Mouse (Mus musculus) megakaryocyte, embryonic 14.5 days (primary cell): ENCODE data around the gene Ccl22. TPM values are rescaled to one million over a fixed set of nuclear protein-coding genes. Genes with fewer than 3 reads are reported as not detected.

Experiments
- H3K27me3 ChIP-seq: replicated peaks from 2 replicates; pipeline ENCODE3; 2012; ENCODE audit warnings: inconsistent platforms
- H3K36me3 ChIP-seq: replicated peaks from 2 replicates; pipeline ENCODE3; 2012; ENCODE audit warnings: low read length, inconsistent platforms, mixed read lengths
- H3K4me1 ChIP-seq: 2 replicates; pipeline ENCODE4 v1.6.1; 2012; ENCODE audit warnings: inconsistent platforms
- H3K4me3 ChIP-seq: replicated peaks from 2 replicates; pipeline ENCODE3; 2012; ENCODE audit warnings: moderate library complexity, mild to moderate bottlenecking, inconsistent platforms
- H3K9me3 ChIP-seq: 2 replicates; pipeline ENCODE4 v1.6.1; 2012; ENCODE audit warnings: inconsistent platforms
- FLI1 ChIP-seq: IDR thresholded peaks from 2 replicates; pipeline ENCODE4 v1.6.1; 2012; ENCODE audit warnings: low read length, inconsistent platforms, mixed read lengths
- GATA1 ChIP-seq: IDR thresholded peaks from 3 replicates; pipeline ENCODE4 v1.6.1; 2012; ENCODE audit warnings: mixed read lengths, low read length, inconsistent platforms, borderline replicate concordance
- polyA plus RNA-seq: library from polyadenylated mRNA; stranded (reverse); fragments of >175 nt; gene quantifications from 2 replicates; pipeline ENCODE4 v1.2.3, GENCODE M21; 2012; ENCODE audit warnings: low replicate concordance; ENCODE audit not compliant: insufficient read depth

The Ccl22 gene
- polyA plus RNA-seq, 1 experiment: 0.30 TPM

GRCm38 (mm10) chr8:94749942-94750341 lies 4.6 kb downstream of the Ccl22 start:
- H3K9me3 ChIP-seq: peaks cover 13% of the 10 kb centered on the region
- H3K4me1 ChIP-seq: peaks cover 24% of the 10 kb centered on the region
- peaks cover 63% of the 10 kb centered on the region for H3K27me3 ChIP-seq
- H3K4me3 ChIP-seq: no peak overlapping the region
- TF ChIP-seq FLI1 (no peak), GATA1 (no peak)
- no peaks in the 10 kb centered on the region for H3K36me3 ChIP-seq

DNA sequence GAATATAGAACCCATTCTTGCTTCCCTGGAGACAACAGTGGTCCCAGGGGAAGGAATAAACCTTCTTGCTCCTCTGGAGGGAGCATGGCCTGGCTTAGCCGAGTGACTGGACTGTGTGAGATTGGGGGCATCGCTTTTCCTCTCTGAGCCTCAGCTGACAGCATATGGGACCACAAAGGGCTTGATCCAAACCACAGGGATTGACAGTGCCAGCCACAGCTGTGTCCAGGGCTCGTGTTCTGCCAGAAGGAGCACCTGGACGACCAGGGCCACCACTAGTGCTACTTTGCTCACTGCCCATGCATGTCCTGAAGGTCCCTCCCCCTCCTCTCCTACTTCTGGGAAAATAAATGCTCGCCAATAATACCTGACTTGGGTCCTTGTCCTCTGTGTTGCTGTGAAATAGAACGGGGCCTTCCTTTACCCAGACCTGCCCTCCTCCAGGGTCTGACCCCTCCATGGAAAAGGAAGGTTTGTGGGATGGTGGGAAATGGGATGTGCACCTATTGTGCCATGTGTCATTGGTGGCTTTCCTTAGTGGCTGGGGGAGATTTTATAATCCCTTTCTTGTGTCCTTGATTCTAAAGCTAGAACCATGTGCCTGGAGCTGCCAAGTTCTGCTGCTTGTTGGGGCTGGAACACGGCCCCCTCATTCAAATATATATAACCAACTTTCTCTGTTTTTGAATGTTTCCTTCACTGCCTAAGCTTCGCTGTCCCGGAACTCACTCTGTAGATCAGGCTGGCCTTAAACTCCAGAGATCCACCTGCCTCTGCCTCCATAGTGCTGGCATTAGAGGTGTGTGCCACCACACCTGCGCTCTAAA lies 5.8 kb downstream of the Ccl22 start:
- H3K9me3 ChIP-seq: peaks cover 13% of the 10 kb centered on the region
- H3K4me1 ChIP-seq: peaks cover 17% of the 10 kb centered on the region
- H3K4me3 ChIP-seq: no peak overlapping the region
- TF ChIP-seq FLI1 (no peak), GATA1 (no peak)
- no peaks in the 10 kb centered on the region for H3K36me3 ChIP-seq
- peaks cover 56% of the 10 kb centered on the region for H3K27me3 ChIP-seq

DNA sequence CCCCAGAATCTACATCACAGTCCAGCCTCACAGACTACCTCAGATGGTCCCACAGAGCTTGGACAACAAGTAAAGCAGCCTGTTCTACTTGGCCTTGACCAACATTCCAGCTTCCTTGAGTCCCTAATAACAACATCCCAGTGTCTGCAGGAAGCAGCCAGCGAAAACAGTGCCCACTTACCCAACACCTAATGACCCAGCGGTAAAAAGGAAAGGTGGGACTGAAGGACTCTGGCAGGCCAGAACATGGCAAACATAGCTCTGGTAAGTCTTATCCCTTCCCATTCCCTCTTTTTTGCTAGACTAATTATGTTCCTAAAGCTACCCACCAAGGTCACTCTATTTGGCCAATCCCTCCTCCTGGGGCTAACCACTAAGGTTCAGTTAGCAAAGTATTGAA lies 8.6 kb downstream of the Ccl22 start:
- peaks cover 33% of the 10 kb centered on the region for H3K27me3 ChIP-seq
- H3K4me1 ChIP-seq: peaks cover 13% of the 10 kb centered on the region
- TF ChIP-seq GATA1 (no peak), FLI1 (no peak)
- H3K4me3 ChIP-seq: no peak overlapping the region
- H3K36me3 ChIP-seq: no peaks in the 10 kb centered on the region
- peaks cover 13% of the 10 kb centered on the region for H3K9me3 ChIP-seq

GRCm38 (mm10) chr8:94754486-94754885 lies 9.1 kb downstream of the Ccl22 start:
- peaks cover 13% of the 10 kb centered on the region for H3K4me1 ChIP-seq
- peaks cover 33% of the 10 kb centered on the region for H3K27me3 ChIP-seq
- TF ChIP-seq GATA1 (no peak), FLI1 (no peak)
- H3K9me3 ChIP-seq: peaks cover 13% of the 10 kb centered on the region
- no peak overlapping the region for H3K4me3 ChIP-seq
- no peaks in the 10 kb centered on the region for H3K36me3 ChIP-seq

DNA sequence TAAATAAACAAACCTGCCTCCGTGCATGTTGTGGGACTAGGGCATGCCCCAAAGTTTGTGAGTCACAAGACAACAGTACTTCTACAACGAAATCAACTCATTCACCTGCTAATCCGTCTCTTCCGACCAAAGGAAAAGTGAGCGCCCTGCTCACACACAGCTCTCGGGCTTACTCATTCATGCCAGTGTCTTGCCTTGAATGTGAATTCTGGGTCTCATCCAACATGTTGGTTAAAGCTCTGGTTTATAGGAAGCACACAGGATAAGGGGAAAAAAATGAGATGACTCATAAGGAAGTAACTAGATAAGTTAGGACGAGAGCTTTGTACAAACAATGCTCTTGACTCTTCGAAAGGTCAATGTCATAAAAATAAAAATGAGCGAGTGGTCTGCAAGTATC lies 21.6 kb downstream of the Ccl22 start:
- H3K4me1 ChIP-seq: peaks cover 39% of the 10 kb centered on the region
- H3K27me3 ChIP-seq: peaks cover 45% of the 10 kb centered on the region
- no peak for TF ChIP-seq GATA1
- TF ChIP-seq FLI1: no peak
- 0 out of 2 replicates have a peak, but pooled peaks cover 5% of the 10 kb centered on the region for H3K9me3 ChIP-seq
- no peak overlapping the region for H3K4me3 ChIP-seq
- H3K36me3 ChIP-seq: no peaks in the 10 kb centered on the region

DNA sequence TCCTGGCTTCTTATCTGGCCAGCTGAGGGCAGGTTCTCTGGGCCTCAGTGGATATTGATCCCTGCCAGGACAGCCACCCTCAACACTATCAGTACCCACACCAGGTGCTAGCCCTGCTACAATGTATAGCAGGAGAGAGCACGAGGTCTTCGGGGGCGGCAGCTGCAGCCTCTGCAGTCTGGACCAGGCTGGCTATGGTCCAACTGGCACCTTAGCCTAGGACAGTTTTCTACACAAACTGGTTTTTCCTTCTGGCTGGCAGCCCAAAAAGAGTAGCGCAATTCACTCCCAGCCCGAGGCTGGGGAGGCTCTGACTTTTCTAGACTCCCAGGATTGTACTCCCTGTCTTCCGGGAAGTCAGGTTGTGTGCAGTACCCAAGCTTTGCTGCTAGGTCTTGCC lies 25.6 kb downstream of the Ccl22 start:
- no peak for TF ChIP-seq GATA1
- peaks cover 82% of the 10 kb centered on the region for H3K27me3 ChIP-seq
- H3K4me3 ChIP-seq: no peak overlapping the region
- H3K4me1 ChIP-seq: peaks cover 46% of the 10 kb centered on the region
- no peaks in the 10 kb centered on the region for H3K36me3 ChIP-seq
- 0 out of 2 replicates have a peak, but pooled peaks cover 5% of the 10 kb centered on the region for H3K9me3 ChIP-seq

DNA sequence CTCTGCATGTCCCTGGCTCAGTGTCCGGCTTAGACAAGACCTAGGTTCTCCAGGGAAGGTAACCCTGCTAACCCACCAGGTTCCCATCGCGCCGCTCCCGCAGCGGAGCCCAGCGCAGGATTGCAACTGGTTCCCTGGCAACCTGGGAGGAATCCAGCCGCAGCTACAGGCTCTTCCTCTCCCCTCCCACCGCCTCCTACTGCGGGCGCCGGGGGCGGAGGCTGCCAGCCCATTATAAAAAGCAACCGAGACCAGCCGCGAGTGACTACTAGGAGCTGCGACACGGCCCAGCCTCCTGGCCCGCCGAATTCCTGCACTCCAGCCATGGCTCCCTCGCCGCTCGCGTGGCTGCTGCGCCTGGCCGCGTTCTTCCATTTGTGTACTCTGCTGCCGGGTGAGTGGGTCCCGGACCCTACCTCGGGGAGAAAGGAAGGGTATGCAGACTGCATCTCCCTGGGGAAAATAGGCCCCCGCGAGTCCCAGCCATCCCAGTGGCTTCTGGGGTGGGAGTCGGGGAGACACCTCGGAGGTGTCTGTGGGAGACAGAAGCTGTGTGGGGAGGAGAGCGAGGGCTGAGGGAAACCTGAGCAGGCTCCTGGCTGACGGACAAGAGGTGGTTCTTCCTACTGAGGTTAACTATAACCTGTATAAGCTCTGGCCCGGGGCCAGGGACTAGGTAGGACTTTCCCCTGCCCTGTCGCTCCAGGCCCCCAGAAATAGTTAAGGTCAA lies 26.7 kb downstream of the Ccl22 start, which contains the start of gene Cx3cl1:
Gene Cx3cl1 (plus strand): TSS at position 69 of the 730 bp plus-strand sequence.
- Histone ChIP-seq H3K27me3 (peaks cover 80% of the 10 kb centered on the region), H3K4me3 (peak within 1 kb of the TSS; percentile 89), H3K9me3 (0 out of 2 replicates have a peak, but pooled peaks cover 5% of the 10 kb centered on the region), H3K36me3 (no peaks in the 10 kb centered on the region), H3K4me1 (peaks cover 52% of the 10 kb centered on the region)
- TF ChIP-seq FLI1 (no peak), GATA1 (no peak)

GRCm38 (mm10) chr8:94773048-94773447 lies 27.7 kb downstream of the Ccl22 start:
- peaks cover 61% of the 10 kb centered on the region for H3K4me1 ChIP-seq
- TF ChIP-seq FLI1: no peak
- no peak for TF ChIP-seq GATA1
- H3K36me3 ChIP-seq: no peaks in the 10 kb centered on the region
- H3K9me3 ChIP-seq: 0 out of 2 replicates have a peak, but pooled peaks cover 5% of the 10 kb centered on the region
- H3K4me3 ChIP-seq: no peak overlapping the region
- peaks cover 80% of the 10 kb centered on the region for H3K27me3 ChIP-seq

DNA sequence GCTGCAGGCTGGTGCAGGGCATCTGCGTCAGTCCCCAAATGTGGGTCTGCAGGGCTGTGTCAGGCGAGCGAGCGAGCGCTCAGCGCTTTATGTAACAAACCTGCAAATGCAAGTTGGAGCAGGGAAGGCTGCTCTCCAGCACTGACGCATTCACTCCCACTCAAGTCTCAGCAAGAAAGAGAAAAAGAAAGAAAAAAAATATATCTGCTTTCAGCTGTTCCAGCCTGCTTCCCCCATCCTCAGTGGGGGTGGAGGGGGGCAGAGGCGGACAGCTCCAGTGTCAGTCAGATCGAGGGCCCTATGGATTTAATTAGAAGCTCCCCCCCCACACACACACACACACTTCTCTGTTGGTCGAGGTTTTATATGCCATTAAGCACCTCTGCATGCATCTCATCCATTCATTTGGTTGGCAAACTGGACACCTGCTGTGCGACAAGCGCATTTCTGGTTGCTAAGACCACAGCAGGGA lies 28.3 kb downstream of the Ccl22 start:
- Histone ChIP-seq H3K27me3 (peaks cover 77% of the 10 kb centered on the region), H3K36me3 (no peaks in the 10 kb centered on the region), H3K4me3 (no peak overlapping the region), H3K4me1 (peaks cover 68% of the 10 kb centered on the region), H3K9me3 (0 out of 2 replicates have a peak, but pooled peaks cover 5% of the 10 kb centered on the region)
- TF ChIP-seq FLI1 (no peak), GATA1 (no peak)

GRCm38 (mm10) chr8:94774601-94775000 lies 29.2 kb downstream of the Ccl22 start:
- no peaks in the 10 kb centered on the region for H3K36me3 ChIP-seq
- peaks cover 76% of the 10 kb centered on the region for H3K4me1 ChIP-seq
- TF ChIP-seq GATA1: no peak
- TF ChIP-seq FLI1: no peak
- H3K27me3 ChIP-seq: peaks cover 74% of the 10 kb centered on the region
- H3K9me3 ChIP-seq: no peaks in the 10 kb centered on the region
- no peak overlapping the region for H3K4me3 ChIP-seq
